Mouse (Mus musculus) heart, postnatal 0 days (tissue): ENCODE results near the gene Bcl2l2.

ENCODE experiments used
- CTCF ChIP-seq: IDR thresholded peaks from 2 replicates; pipeline ENCODE4 v1.5.1; 2016; ENCODE audit warnings: antibody characterized with exemption, control low read depth, low read depth
- EP300 ChIP-seq: IDR thresholded peaks from 2 replicates; pipeline ENCODE4 v1.6.1; 2016; ENCODE audit warnings: antibody characterized with exemption, low read depth

DNA sequence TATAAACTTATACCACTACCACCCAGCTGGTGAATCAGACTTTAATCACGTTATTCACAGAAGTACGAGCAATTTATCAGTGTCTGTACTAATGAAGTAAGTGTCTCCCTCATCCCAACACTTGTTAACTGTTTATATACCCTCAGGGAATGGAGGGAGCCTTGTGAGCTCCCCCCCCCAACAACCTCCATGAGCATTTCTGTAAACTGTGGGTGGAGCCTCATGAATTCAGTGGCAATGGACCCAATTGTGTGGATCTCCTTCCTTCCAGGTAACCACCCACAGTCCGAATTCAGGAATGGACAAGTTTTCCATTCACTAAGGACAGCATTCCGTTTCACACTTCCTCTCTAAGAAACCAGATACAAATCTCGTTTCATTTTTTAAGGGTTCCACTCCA, 17.6 kb upstream of the Bcl2l2 start:
- no peak for TF ChIP-seq CTCF
- no peak for TF ChIP-seq EP300
